Mouse (Mus musculus) liver, embryonic 14.5 days (tissue): ENCODE measurements at regions not wholly inside any gene's neighbourhood (a gene's known extent, or its start where the extent isn't known, plus 50 kb on each side); places are given as distances from the start of the nearest gene placed in this dataset.

Experiments used
- CTCF ChIP-seq: IDR thresholded peaks from 2 replicates; pipeline ENCODE4 v1.5.1; 2016; ENCODE audit warnings: antibody characterized with exemption, low read depth, control low read depth
- EP300 ChIP-seq: IDR thresholded peaks from 2 replicates; pipeline ENCODE4 v1.6.1; 2016; ENCODE audit warnings: antibody characterized with exemption, low read depth

DNA sequence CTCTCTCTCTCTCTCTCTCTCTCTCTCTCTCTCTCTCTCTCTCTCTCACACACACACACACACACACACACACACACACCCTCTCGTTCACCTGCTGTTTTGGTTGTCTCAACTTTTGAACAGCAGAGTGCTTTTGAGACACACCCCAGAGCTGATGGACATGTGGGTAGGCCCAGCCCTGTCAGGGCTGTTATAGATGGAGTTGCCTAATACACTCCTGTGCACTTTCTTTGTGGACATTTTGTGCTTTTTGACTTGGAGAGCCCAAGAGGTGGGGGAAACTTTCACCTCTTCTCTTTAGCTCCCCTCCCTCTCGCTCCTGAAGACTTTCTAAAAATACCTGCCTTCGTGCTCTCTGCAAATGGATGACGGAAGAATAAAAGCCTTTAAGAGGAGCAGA, 55.5 kb upstream of the Tox2 start:
- no peak for TF ChIP-seq CTCF
- TF ChIP-seq EP300, result no peak
